Mouse (Mus musculus): ENCODE measurements around the gene Atp2b2. TPM values are rescaled to one million over a fixed set of nuclear protein-coding genes. Genes with fewer than 3 reads are reported as not detected.

The Atp2b2 gene
- polyA plus RNA-seq, 1 experiment from 2014 or later: 13.5 TPM

- peaks cover 41% of the 10 kb centered on the region for H3K27me3 ChIP-seq
- no peaks in the 10 kb centered on the region for H3K36me3 ChIP-seq
Measured at GRCm38 (mm10) chr6:113936811-113937508, 105.5 kb downstream of the Atp2b2 start.

GRCm38 (mm10) chr6:113936111-113936510 is 106.3 kb downstream of the Atp2b2 start:
- no peak for ATAC-seq
- no peak overlapping the region for H3K9ac ChIP-seq (replicated peaks)
- no peak overlapping the region for H3K4me2 ChIP-seq (replicated peaks)
- peaks cover 27% of the 10 kb centered on the region for H3K4me1 ChIP-seq (replicated peaks)
- no peak overlapping the region for H3K27ac ChIP-seq
- 64% methylated on average over 8 of the region's 8 CpGs for WGBS
- peaks cover 38% of the 10 kb centered on the region for H3K27me3 ChIP-seq
- H3K4me3 ChIP-seq (replicated peaks): no peak overlapping the region
- no peaks in the 10 kb centered on the region for H3K9me3 ChIP-seq
- no peaks in the 10 kb centered on the region for H3K36me3 ChIP-seq

More at GRCm38 (mm10) chr6:113936811-113937508, 105.5 kb downstream of the Atp2b2 start:
- no peak overlapping the region for H3K27ac ChIP-seq
- H3K9me3 ChIP-seq: no peaks in the 10 kb centered on the region
- no peak overlapping the region for H3K9ac ChIP-seq (replicated peaks)
- H3K4me3 ChIP-seq (replicated peaks): no peak overlapping the region
- 0 out of 2 replicates have a peak overlapping the region, but pooled peaks have one; percentile 4 for H3K4me2 ChIP-seq (replicated peaks)
- 19% methylated on average over 6 of the region's 6 CpGs for WGBS
- ATAC-seq: peak; percentile 84
- peaks cover 27% of the 10 kb centered on the region for H3K4me1 ChIP-seq (replicated peaks)

GRCm38 (mm10) chr6:113934692-113935091 is 107.7 kb downstream of the Atp2b2 start:
- Histone ChIP-seq H3K9ac (replicated peaks) (no peak overlapping the region), H3K4me2 (replicated peaks) (no peak overlapping the region), H3K27me3 (peaks cover 35% of the 10 kb centered on the region), H3K36me3 (no peaks in the 10 kb centered on the region), H3K4me3 (replicated peaks) (no peak overlapping the region), H3K9me3 (no peaks in the 10 kb centered on the region), H3K4me1 (replicated peaks) (peaks cover 31% of the 10 kb centered on the region), H3K27ac (no peak overlapping the region)
- no peak for ATAC-seq
- WGBS: 78% methylated on average over 8 of the region's 8 CpGs

- H3K36me3 ChIP-seq: no peaks in the 10 kb centered on the region
- WGBS: 55% methylated on average over 14 of the region's 14 CpGs
- ATAC-seq: no peak
- no peak overlapping the region for H3K4me3 ChIP-seq (replicated peaks)
- H3K9ac ChIP-seq (replicated peaks): 0 out of 2 replicates have a peak overlapping the region, but pooled peaks have one; percentile 1
- no peak overlapping the region for H3K4me2 ChIP-seq (replicated peaks)
- H3K9me3 ChIP-seq: no peaks in the 10 kb centered on the region
- peaks cover 31% of the 10 kb centered on the region for H3K4me1 ChIP-seq (replicated peaks)
- no peak overlapping the region for H3K27ac ChIP-seq
- peaks cover 28% of the 10 kb centered on the region for H3K27me3 ChIP-seq
Measured at GRCm38 (mm10) chr6:113933261-113934151, 108.9 kb downstream of the Atp2b2 start.

- no peak for ATAC-seq
- H3K9me3 ChIP-seq: no peaks in the 10 kb centered on the region
- no peak overlapping the region for H3K4me2 ChIP-seq (replicated peaks)
- peaks cover 9% of the 10 kb centered on the region; the same call in 1 of the 2 replicates for H3K27me3 ChIP-seq
- peaks cover 12% of the 10 kb centered on the region for H3K4me1 ChIP-seq (replicated peaks)
- no peak overlapping the region for H3K4me3 ChIP-seq (replicated peaks)
- no peaks in the 10 kb centered on the region for H3K36me3 ChIP-seq
- H3K27ac ChIP-seq: no peak overlapping the region
- no peak overlapping the region for H3K9ac ChIP-seq (replicated peaks)
- WGBS: 85% methylated on average over 7 of the region's 8 CpGs
Measured at GRCm38 (mm10) chr6:113929191-113929875, 113.1 kb downstream of the Atp2b2 start.

- H3K4me2 ChIP-seq (replicated peaks): no peak overlapping the region
- peaks cover 2% of the 10 kb centered on the region; the same call in 1 of the 2 replicates for H3K9me3 ChIP-seq
- no peaks in the 10 kb centered on the region for H3K27me3 ChIP-seq
- no peak overlapping the region for H3K9ac ChIP-seq (replicated peaks)
- H3K4me3 ChIP-seq (replicated peaks): no peak overlapping the region
- H3K36me3 ChIP-seq: no peaks in the 10 kb centered on the region
- WGBS: 66% methylated on average over 4 of the region's 4 CpGs
- ATAC-seq: no peak
- no peaks in the 10 kb centered on the region for H3K4me1 ChIP-seq (replicated peaks)
- no peak overlapping the region for H3K27ac ChIP-seq
Measured at GRCm38 (mm10) chr6:113923249-113923648, 119.2 kb downstream of the Atp2b2 start.

GRCm38 (mm10) chr6:113920466-113920865 is 121.9 kb downstream of the Atp2b2 start:
- Histone ChIP-seq H3K27ac (no peak overlapping the region), H3K9me3 (peaks cover 2% of the 10 kb centered on the region; the same call in 1 of the 2 replicates), H3K4me1 (replicated peaks) (no peaks in the 10 kb centered on the region), H3K9ac (replicated peaks) (no peak overlapping the region), H3K4me2 (replicated peaks) (no peak overlapping the region), H3K4me3 (replicated peaks) (no peak overlapping the region), H3K27me3 (no peaks in the 10 kb centered on the region), H3K36me3 (no peaks in the 10 kb centered on the region)
- no peak for ATAC-seq
- 75% methylated on average over 5 of the region's 5 CpGs for WGBS

- H3K9me3 ChIP-seq: no peaks in the 10 kb centered on the region
- H3K4me1 ChIP-seq (replicated peaks): no peaks in the 10 kb centered on the region
- H3K9ac ChIP-seq (replicated peaks): no peak overlapping the region
- H3K36me3 ChIP-seq: no peaks in the 10 kb centered on the region
- ATAC-seq: no peak
- H3K27me3 ChIP-seq: no peaks in the 10 kb centered on the region
- no peak overlapping the region for H3K4me2 ChIP-seq (replicated peaks)
- H3K27ac ChIP-seq: no peak overlapping the region
- WGBS: 85% methylated on average over 3 of the region's 3 CpGs
- H3K4me3 ChIP-seq (replicated peaks): no peak overlapping the region
Measured at GRCm38 (mm10) chr6:113912753-113913152, 129.7 kb downstream of the Atp2b2 start.

GRCm38 (mm10) chr6:113911094-113911493 is 131.3 kb downstream of the Atp2b2 start:
- H3K4me3 ChIP-seq (replicated peaks): no peak overlapping the region
- H3K27me3 ChIP-seq: no peaks in the 10 kb centered on the region
- no peaks in the 10 kb centered on the region for H3K9me3 ChIP-seq
- no peaks in the 10 kb centered on the region for H3K36me3 ChIP-seq
- no peak overlapping the region for H3K27ac ChIP-seq
- H3K4me2 ChIP-seq (replicated peaks): no peak overlapping the region
- no peaks in the 10 kb centered on the region for H3K4me1 ChIP-seq (replicated peaks)
- 78% methylated on average over 16 of the region's 16 CpGs for WGBS
- no peak for ATAC-seq
- H3K9ac ChIP-seq (replicated peaks): no peak overlapping the region

- no peak overlapping the region for H3K4me2 ChIP-seq (replicated peaks)
- no peak overlapping the region for H3K27ac ChIP-seq
- H3K27me3 ChIP-seq: no peaks in the 10 kb centered on the region
- no peak overlapping the region for H3K9ac ChIP-seq (replicated peaks)
- H3K4me3 ChIP-seq (replicated peaks): no peak overlapping the region
- WGBS: 91% methylated on average over 3 of the region's 3 CpGs
- no peaks in the 10 kb centered on the region for H3K36me3 ChIP-seq
- no peaks in the 10 kb centered on the region for H3K9me3 ChIP-seq
- ATAC-seq: no peak
- H3K4me1 ChIP-seq (replicated peaks): no peaks in the 10 kb centered on the region
Measured at GRCm38 (mm10) chr6:113910411-113911055, 131.9 kb downstream of the Atp2b2 start.

- H3K36me3 ChIP-seq: no peaks in the 10 kb centered on the region
- H3K9ac ChIP-seq (replicated peaks): no peak overlapping the region
- H3K27ac ChIP-seq: no peak overlapping the region
- no peak overlapping the region for H3K4me2 ChIP-seq (replicated peaks)
- H3K4me1 ChIP-seq (replicated peaks): no peaks in the 10 kb centered on the region
- WGBS: 81% methylated on average over 5 of the region's 5 CpGs
- no peaks in the 10 kb centered on the region for H3K9me3 ChIP-seq
- no peak for ATAC-seq
- H3K4me3 ChIP-seq (replicated peaks): no peak overlapping the region
- no peaks in the 10 kb centered on the region for H3K27me3 ChIP-seq
Measured at GRCm38 (mm10) chr6:113909836-113910235, 132.6 kb downstream of the Atp2b2 start.
